Mouse (Mus musculus): ENCODE results near the gene Nr1h2. TPM values are rescaled to one million over a fixed set of nuclear protein-coding genes. Genes with fewer than 3 reads are reported as not detected.

Gene Nr1h2
- polyA plus RNA-seq, 1 experiment from 2014 or later, result 70.2 TPM

GRCm38 (mm10) chr7:44533746-44534045, 20.1 kb downstream of the Nr1h2 start:
- Histone ChIP-seq H3K9ac (ENCODE audit: low read length) (no peak overlapping the region), H3K4me1 (ENCODE audit: control insufficient read depth, insufficient read depth, low read length) (no peaks in the 10 kb centered on the region), H3K27me3 (ENCODE audit: control insufficient read depth, insufficient read depth, low read length) (no peaks in the 10 kb centered on the region), H3K4me3 (ENCODE audit: low read depth, low read length) (no peak overlapping the region), H3K9me3 (ENCODE audit: control insufficient read depth, low read length) (no peaks in the 10 kb centered on the region), H3K27ac (replicated peaks; ENCODE audit: low read depth, low read length) (no peak overlapping the region), H3K4me2 (ENCODE audit: low read depth, severe bottlenecking) (no peak overlapping the region), H3K36me3 (ENCODE audit: control insufficient read depth, insufficient read depth, low read length) (peaks cover 27% of the 10 kb centered on the region)
- 82% methylated on average over 12 of the region's 12 CpGs for WGBS
- ATAC-seq (ENCODE audit: insufficient number of reproducible peaks, low FRiP score, low TSS enrichment, low read depth) (no peak), DNase-seq (ENCODE audit: low spot score) (no peak)

GRCm38 (mm10) chr7:44532918-44533745, 20.6 kb downstream of the Nr1h2 start:
- H3K4me2 ChIP-seq (ENCODE audit: low read depth, severe bottlenecking), result no peak overlapping the region
- no peaks in the 10 kb centered on the region for H3K4me1 ChIP-seq (ENCODE audit: control insufficient read depth, insufficient read depth, low read length)
- no peak overlapping the region for H3K9ac ChIP-seq (ENCODE audit: low read length)
- H3K4me3 ChIP-seq (ENCODE audit: low read depth, low read length), result no peak overlapping the region
- no peaks in the 10 kb centered on the region for H3K9me3 ChIP-seq (ENCODE audit: control insufficient read depth, low read length)
- peaks cover 23% of the 10 kb centered on the region for H3K36me3 ChIP-seq (ENCODE audit: control insufficient read depth, insufficient read depth, low read length)
- no peak overlapping the region for H3K27ac ChIP-seq (replicated peaks; ENCODE audit: low read depth, low read length)
- ATAC-seq (ENCODE audit: insufficient number of reproducible peaks, low FRiP score, low TSS enrichment, low read depth) (no peak), DNase-seq (ENCODE audit: low spot score) (no peak)
- 0 out of 2 replicates have a peak, but pooled peaks cover under 1% of the 10 kb centered on the region for H3K27me3 ChIP-seq (ENCODE audit: control insufficient read depth, insufficient read depth, low read length)
- 85% methylated on average over 29 of the region's 29 CpGs for WGBS

- H3K4me1 ChIP-seq (ENCODE audit: control insufficient read depth, insufficient read depth, low read length), result no peaks in the 10 kb centered on the region
- WGBS, result 80% methylated on average over 4 of the region's 4 CpGs
- H3K9me3 ChIP-seq (ENCODE audit: control insufficient read depth, low read length), result no peaks in the 10 kb centered on the region
- peaks cover 17% of the 10 kb centered on the region for H3K36me3 ChIP-seq (ENCODE audit: control insufficient read depth, insufficient read depth, low read length)
- peaks cover 4% of the 10 kb centered on the region; the same call in 1 of the 2 replicates for H3K27me3 ChIP-seq (ENCODE audit: control insufficient read depth, insufficient read depth, low read length)
- DNase-seq (ENCODE audit: low spot score), result no peak
- no peak within 1 kb of the TSS for H3K4me3 ChIP-seq (ENCODE audit: low read depth, low read length)
- no peak within 1 kb of the TSS for H3K4me2 ChIP-seq (ENCODE audit: low read depth, severe bottlenecking)
- no peak within 1 kb of the TSS for H3K27ac ChIP-seq (replicated peaks; ENCODE audit: low read depth, low read length)
- no peak for ATAC-seq (ENCODE audit: insufficient number of reproducible peaks, low FRiP score, low TSS enrichment, low read depth)
- H3K9ac ChIP-seq (ENCODE audit: low read length), result no peak within 1 kb of the TSS
Observed at GRCm38 (mm10) chr7:44531946-44532732, 21.6 kb downstream of the Nr1h2 start, which contains the start of gene Spib. Gene Spib, minus strand, starts transcription at chr7:44532071.

- Histone ChIP-seq H3K4me1 (ENCODE audit: control insufficient read depth, insufficient read depth, low read length) (no peaks in the 10 kb centered on the region), H3K4me3 (ENCODE audit: low read depth, low read length) (no peak overlapping the region), H3K9ac (ENCODE audit: low read length) (no peak overlapping the region), H3K27ac (replicated peaks; ENCODE audit: low read depth, low read length) (no peak overlapping the region), H3K36me3 (ENCODE audit: control insufficient read depth, insufficient read depth, low read length) (peaks cover 15% of the 10 kb centered on the region), H3K27me3 (ENCODE audit: control insufficient read depth, insufficient read depth, low read length) (peaks cover 13% of the 10 kb centered on the region; the same call in 1 of the 2 replicates), H3K9me3 (ENCODE audit: control insufficient read depth, low read length) (no peaks in the 10 kb centered on the region), H3K4me2 (ENCODE audit: low read depth, severe bottlenecking) (no peak overlapping the region)
- ATAC-seq (ENCODE audit: insufficient number of reproducible peaks, low FRiP score, low TSS enrichment, low read depth) (no peak), DNase-seq (ENCODE audit: low spot score) (no peak)
- 42% methylated on average over 5 of the region's 5 CpGs for WGBS
Observed at GRCm38 (mm10) chr7:44531207-44531606, 22.5 kb downstream of the Nr1h2 start.

- H3K4me3 ChIP-seq (ENCODE audit: low read depth, low read length), result no peak overlapping the region
- DNase-seq (ENCODE audit: low spot score) (no peak), ATAC-seq (ENCODE audit: insufficient number of reproducible peaks, low FRiP score, low TSS enrichment, low read depth) (no peak)
- H3K4me2 ChIP-seq (ENCODE audit: low read depth, severe bottlenecking), result no peak overlapping the region
- peaks cover 14% of the 10 kb centered on the region for H3K27me3 ChIP-seq (ENCODE audit: control insufficient read depth, insufficient read depth, low read length)
- no peaks in the 10 kb centered on the region for H3K9me3 ChIP-seq (ENCODE audit: control insufficient read depth, low read length)
- H3K36me3 ChIP-seq (ENCODE audit: control insufficient read depth, insufficient read depth, low read length), result peaks cover 15% of the 10 kb centered on the region
- no peaks in the 10 kb centered on the region for H3K4me1 ChIP-seq (ENCODE audit: control insufficient read depth, insufficient read depth, low read length)
- no peak overlapping the region for H3K9ac ChIP-seq (ENCODE audit: low read length)
- 88% methylated on average over 3 of the region's 3 CpGs for WGBS
- H3K27ac ChIP-seq (replicated peaks; ENCODE audit: low read depth, low read length), result no peak overlapping the region
Observed at GRCm38 (mm10) chr7:44530507-44530906, 23.2 kb downstream of the Nr1h2 start.

GRCm38 (mm10) chr7:44529518-44529917, 24.2 kb downstream of the Nr1h2 start:
- 71% methylated on average over 5 of the region's 5 CpGs for WGBS
- DNase-seq (ENCODE audit: low spot score) (no peak), ATAC-seq (ENCODE audit: insufficient number of reproducible peaks, low FRiP score, low TSS enrichment, low read depth) (no peak)
- Histone ChIP-seq H3K27ac (replicated peaks; ENCODE audit: low read depth, low read length) (no peak overlapping the region), H3K9me3 (ENCODE audit: control insufficient read depth, low read length) (no peaks in the 10 kb centered on the region), H3K27me3 (ENCODE audit: control insufficient read depth, insufficient read depth, low read length) (peaks cover 23% of the 10 kb centered on the region), H3K9ac (ENCODE audit: low read length) (no peak overlapping the region), H3K4me2 (ENCODE audit: low read depth, severe bottlenecking) (no peak overlapping the region), H3K4me3 (ENCODE audit: low read depth, low read length) (no peak overlapping the region), H3K4me1 (ENCODE audit: control insufficient read depth, insufficient read depth, low read length) (no peaks in the 10 kb centered on the region), H3K36me3 (ENCODE audit: control insufficient read depth, insufficient read depth, low read length) (peaks cover 15% of the 10 kb centered on the region)

GRCm38 (mm10) chr7:44527483-44528398, 26.0 kb downstream of the Nr1h2 start:
- DNase-seq (ENCODE audit: low spot score) (peak; percentile 81), ATAC-seq (ENCODE audit: insufficient number of reproducible peaks, low FRiP score, low TSS enrichment, low read depth) (no peak)
- H3K9me3 ChIP-seq (ENCODE audit: control insufficient read depth, low read length), result no peaks in the 10 kb centered on the region
- H3K4me3 ChIP-seq (ENCODE audit: low read depth, low read length), result peak overlapping the region; percentile 7; the same call in 1 of the 2 replicates
- H3K27me3 ChIP-seq (ENCODE audit: control insufficient read depth, insufficient read depth, low read length), result peaks cover 41% of the 10 kb centered on the region
- H3K9ac ChIP-seq (ENCODE audit: low read length), result no peak overlapping the region
- 9% methylated on average over 40 of the region's 40 CpGs for WGBS
- peak overlapping the region; percentile 50 for H3K4me2 ChIP-seq (ENCODE audit: low read depth, severe bottlenecking)
- no peaks in the 10 kb centered on the region for H3K4me1 ChIP-seq (ENCODE audit: control insufficient read depth, insufficient read depth, low read length)
- no peaks in the 10 kb centered on the region for H3K36me3 ChIP-seq (ENCODE audit: control insufficient read depth, insufficient read depth, low read length)
- no peak overlapping the region for H3K27ac ChIP-seq (replicated peaks; ENCODE audit: low read depth, low read length)
